Mouse (Mus musculus): ENCODE data around the gene Lnpk. TPM values are rescaled to one million over a fixed set of nuclear protein-coding genes. Genes with fewer than 3 reads are reported as not detected.

Lnpk gene
- total RNA-seq (2021), result 10 to 100 TPM; 13.2 to 14.3 TPM
- long read RNA-seq, experiment 1, transcript Lnpk-201 (13 exons, 3,195 nt), result major isoform, 5 of 8 reads
- long read RNA-seq, experiment 1, partial matches to known transcripts, result 0 of 8 reads
- long read RNA-seq, experiment 1, other reads (novel, unspliced or antisense), result 1 of 8 reads
- long read RNA-seq, experiment 2, transcript Lnpk-201 (13 exons, 3,195 nt), result major isoform, 14 of 18 reads
- long read RNA-seq, experiment 2, partial matches to known transcripts, result 1 of 18 reads
- long read RNA-seq, experiment 2, other reads (novel, unspliced or antisense), result 2 of 18 reads

DNA sequence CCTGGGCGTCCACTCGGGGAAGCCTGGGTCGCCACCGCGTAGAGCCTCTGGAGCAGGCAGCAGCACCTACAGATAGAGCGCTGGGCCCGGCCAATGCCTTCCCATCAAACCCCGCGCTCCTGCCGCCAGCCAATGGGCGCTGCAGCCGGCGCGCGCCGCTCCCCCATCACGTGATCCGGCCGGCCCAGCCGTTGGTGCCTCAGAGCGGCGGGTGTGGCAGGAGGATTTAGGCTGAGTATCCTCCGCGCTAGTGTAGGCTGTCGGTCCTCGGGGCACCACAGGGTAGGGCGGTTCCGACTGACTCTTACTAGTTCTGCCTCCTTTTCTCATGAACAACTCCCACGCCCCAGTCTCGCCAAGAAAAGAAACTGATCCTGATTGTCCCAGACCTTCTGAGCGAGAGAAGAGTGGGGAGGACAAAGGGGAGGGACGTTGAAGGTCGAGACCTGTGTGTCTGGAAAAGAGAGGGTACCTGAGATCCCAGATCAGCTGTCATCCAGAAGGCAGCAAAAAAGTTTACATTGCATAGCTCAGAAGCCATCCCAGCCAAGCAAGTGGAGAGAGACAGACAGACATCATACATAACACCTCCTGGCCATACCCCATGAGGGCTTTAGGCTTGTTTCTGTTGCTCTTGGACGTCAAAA is at the start of gene Lnpk:
TSS of gene Lnpk (minus strand) at position 593 of the 647 bp plus-strand sequence.
- peak; percentile 92 for DNase-seq (ENCODE audit: low spot score in 2 of 2)

DNA sequence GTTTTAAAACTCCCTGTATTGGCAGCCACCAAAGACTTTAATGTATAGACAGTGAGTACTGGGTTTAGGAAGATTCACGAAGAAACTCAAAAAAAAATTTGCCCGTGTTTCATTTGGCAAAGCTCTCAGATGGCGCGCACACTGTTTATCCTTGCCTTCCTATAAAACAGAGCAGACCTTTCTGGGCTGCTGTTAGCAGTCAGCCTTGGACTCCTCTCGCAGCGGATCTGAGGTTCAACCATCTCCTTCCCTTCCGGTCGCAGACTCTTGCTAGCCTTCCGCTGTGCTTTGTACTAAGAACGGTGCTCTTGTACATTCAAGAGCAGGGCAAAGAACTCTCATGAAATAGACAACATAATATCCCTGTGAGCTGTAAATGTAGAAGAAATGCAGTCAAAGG is 41.1 kb upstream of the Lnpk start:
- DNase-seq (ENCODE audit: low spot score in 2 of 2), result no peak

DNA sequence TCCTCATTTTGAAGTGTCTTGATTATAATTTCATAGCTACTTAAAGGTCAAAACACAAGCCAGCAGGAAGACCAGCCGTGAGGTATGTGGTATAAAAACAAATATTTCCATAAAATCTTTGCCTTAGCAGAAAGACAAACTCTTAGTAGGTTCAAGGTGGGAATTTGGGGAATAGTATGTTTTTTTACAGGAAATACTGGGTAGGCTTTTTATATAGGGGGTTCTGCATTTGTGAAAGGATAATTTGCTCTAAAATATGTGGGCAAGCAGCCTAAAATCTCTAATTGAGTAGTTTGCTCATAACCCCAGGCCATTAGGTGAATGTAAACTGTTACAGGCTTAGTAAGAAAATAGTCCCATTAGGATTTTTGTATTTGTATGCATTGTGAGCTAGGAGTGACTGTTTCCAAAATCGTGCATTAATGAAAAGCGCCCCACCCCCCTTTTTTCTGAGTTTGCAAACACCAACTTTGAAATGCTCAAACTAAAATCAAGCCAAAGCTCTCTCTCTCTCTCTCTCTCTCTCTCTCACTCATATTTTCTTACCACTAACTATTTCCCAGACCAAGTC is 40.5 kb upstream of the Lnpk start:
- no peak for DNase-seq (ENCODE audit: low spot score in 2 of 2)

DNA sequence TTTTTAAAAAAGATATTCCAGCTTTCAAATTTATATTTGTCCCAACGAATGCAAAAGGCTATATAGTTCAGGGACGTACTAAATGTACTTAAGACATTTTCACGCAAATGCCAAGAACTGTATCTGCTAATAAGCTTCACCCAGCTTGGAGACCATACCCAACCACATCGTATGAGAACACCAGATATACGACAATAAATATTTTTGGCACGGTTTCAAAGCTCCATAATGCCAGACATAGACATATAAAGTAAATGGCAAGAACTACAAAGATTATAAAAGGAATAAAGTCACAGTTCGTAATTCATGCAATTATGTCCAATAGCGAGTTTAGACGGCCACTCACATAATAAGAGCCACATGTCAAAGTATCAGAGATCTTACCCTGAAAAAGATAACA is 38.5 kb upstream of the Lnpk start:
- DNase-seq (ENCODE audit: low spot score in 2 of 2), result no peak

DNA sequence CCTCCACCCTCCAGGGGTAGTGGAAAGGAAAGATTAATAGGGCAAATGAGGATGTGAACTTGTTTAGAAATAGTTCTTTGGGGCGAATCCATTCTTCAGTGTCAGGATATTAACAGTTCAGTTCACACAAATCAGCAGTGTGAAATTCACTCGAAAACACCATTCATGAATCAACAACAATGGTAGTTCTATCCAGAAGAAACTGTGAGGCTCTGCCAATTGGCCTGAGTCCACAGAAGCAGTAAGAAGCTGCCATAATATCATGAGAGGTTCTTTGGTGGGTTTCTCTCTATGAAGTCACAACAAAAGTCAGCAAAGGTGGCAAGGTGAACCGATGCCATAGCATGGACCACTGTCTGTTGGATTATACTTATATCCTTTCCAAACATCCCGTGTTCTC is 32.2 kb upstream of the Lnpk start:
- DNase-seq (ENCODE audit: low spot score in 2 of 2), result no peak

DNA sequence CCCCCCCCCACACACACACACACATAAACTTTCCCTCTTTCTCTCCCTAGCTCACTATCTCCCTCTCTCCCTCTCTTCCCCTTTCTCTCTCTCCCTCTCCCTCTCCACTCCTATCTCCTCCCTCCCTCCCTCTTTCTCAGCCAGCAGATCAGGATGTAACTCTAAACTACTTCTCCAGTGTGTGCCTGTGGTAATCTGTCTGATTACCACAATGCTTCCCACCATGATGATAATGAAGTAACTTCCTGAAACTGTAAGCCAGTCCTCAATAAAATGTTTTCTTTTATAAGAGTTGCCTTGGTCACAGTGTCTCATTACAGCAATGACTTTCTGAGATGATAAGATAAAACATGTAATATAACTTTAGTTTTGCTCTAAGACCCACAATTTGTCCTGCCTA is 30.1 kb upstream of the Lnpk start:
- DNase-seq (ENCODE audit: low spot score in 2 of 2), result no peak

DNA sequence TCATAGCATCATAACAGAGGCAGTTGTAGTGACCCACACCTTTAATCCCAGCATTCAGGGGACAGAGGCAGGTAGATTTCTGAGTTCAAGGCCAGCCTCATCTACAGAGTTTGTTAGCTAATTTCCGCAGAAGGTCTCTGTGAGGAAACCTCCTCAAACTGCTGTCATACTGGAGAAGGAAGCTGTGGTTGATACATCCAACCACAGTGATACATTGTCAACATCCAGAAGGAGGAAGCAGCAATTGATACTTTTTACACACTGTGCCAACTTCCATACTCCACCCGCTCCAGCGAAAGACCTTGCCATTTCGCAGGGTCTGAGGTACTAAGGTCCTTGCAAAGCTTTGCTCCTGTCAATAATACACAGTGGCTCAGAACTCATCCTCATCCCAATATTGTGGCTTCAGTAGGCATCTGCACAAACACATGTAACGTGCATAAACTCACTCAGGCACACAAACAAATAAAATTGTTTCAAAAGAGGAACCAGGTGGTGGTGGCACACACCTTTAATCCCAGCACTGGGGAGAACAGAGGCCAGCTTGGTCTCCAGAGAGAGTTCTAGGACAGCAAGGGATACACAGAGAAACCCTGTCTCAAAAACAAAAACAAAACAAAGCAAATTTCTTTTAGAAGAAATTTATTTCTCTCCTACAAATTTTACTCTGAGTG is 27.0 kb upstream of the Lnpk start:
- DNase-seq (ENCODE audit: low spot score in 2 of 2), result no peak

DNA sequence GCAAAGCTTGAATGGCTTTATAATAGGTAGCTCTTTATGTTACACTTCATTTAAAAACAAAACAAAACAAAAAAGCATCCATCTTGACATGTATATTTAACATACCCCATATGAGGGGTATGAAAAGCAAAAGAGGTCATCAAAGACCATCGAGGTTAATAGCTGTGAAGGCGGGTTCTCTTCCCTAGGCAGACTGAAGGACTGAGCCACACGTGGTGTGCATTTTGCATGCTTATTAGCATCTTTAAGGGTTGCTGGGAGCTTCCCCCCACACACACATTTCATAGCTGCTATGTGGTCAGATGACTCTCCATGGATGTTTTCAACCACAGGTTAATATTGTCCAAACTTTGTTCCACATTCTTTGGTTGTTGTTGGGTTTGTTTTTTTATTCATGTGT is 24.8 kb upstream of the Lnpk start:
- DNase-seq (ENCODE audit: low spot score in 2 of 2), result no peak

DNA sequence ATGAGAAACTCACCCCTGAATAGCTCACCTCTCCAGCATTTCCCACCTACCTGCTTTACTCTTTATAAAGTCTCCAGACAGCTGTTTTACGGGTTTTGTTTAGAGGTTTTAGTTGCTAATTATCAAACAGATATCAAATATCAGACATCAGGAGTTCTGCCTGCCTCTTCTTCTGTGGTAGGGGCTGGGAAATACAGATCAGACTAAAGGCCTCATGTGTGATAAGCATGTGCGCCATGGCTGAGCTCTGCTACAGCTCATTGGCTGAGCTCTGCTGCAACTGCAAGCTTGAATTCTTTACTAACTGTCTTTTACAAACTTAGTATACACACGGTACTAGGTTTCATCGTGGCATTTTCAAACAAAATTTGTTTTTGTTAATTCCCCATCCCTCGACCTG is 23.2 kb upstream of the Lnpk start:
- DNase-seq (ENCODE audit: low spot score in 2 of 2), result no peak

DNA sequence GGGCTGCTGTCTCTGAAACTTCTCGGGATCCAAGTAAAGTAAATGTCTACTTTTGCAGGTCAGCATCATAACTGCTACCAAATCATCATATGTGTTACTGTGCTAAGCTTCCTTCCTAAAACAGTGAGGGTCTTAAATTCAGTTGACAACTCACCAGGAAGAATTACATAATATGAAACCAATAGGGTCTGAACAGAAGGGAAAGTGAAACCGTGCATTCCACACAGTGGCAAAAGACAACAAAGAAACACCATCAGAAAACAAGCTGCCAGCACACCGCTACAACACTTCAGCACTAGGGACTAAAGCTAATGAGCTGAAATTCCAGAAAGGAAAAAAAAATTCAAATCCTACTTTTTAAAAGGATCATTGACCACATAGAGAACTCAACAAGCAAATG is 17.9 kb upstream of the Lnpk start:
- DNase-seq (ENCODE audit: low spot score in 2 of 2), result no peak

DNA sequence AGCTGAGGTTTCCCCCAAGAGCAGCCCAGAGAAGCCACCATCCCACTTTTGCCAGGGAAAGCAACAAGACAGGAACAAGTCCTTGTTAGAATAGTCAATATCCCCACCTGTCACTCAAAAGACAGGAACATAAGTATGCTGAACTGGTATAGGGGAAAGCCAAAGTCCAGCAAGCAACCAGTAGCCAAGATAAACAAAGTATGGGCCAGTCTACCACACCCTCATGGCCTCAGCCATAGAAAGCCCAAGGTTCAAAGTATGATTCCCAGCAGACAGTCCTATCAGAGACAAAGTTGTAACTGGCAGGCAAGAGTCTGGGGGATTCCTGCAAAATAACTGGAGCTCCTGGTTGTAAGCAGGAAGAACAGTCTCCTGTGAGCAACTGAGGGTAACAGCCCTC is 16.9 kb upstream of the Lnpk start:
- no peak for DNase-seq (ENCODE audit: low spot score in 2 of 2)

DNA sequence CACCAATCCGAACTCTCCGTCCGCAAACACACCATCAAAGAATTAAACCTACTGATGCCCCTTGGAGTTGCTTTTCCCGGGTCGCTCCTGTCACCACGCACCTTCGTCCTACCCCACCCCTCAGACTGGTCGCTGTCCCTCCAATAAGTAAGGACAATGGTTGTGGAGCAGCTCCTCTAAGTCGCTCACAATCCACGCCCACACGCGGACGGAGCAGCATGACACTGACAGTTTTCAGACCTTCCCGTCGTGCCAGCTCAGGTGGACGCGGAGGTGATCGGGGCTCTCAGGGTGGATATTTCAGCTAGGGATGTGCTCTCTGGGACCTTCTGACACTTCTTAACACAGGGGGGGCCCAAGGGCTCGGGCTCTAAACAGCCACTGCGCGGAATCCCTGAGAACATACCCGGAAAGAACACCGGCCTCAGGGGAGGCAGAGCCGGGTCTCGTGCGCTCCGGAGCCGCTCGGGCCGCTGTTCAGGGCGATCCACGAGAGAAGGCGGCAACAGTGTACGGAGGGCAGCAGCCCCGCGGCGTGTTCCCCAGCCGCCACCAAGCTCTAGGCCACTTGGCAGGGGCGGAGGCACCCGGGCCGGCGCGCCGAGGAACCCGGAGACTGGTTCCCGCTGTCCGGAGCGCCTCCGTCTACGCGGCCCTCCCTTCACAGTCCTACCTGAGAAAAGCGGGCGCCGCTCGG is 941 bp downstream of the Lnpk start:
- DNase-seq (ENCODE audit: low spot score in 2 of 2), result peak in 1 of 2 experiments; percentile 29

DNA sequence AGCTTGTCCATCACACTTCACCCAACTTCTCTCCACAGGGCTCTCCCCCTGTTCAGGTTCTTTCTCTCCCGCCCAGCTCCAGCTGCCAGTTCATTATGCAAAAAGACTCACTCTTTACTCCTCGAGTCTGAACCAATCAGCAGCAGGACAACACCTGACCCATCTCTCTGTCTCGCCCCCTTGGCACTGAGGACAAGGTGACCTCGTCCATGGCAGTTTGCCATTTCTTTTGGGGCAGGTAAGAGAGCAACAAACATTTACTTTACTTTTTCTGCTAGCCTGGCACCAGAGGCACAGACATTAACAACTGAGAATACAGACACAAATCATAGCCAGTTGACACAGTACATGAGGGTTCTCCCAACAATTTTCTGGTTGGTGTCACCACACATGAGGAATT is 8.8 kb downstream of the Lnpk start:
- no peak for DNase-seq (ENCODE audit: low spot score in 2 of 2)

DNA sequence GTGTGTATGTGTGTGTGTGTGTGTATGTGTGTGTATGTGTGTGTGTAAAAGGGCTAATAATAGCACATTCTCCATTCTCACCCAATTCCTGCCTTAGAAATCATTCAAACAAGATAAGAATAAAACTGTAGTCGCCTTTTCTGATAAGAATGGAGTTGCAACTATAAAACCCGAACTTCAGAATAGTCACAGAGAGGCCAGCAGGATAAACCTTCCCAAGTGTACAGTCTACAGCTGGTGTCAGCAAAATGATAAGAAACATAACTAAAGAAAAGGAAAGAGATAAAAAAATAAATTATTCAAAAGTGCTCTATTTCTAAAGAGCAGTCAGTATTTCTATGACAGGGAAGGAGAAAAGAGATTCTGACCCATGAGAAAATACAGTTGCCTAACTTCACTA is 19.4 kb downstream of the Lnpk start:
- no peak for DNase-seq (ENCODE audit: low spot score in 2 of 2)

DNA sequence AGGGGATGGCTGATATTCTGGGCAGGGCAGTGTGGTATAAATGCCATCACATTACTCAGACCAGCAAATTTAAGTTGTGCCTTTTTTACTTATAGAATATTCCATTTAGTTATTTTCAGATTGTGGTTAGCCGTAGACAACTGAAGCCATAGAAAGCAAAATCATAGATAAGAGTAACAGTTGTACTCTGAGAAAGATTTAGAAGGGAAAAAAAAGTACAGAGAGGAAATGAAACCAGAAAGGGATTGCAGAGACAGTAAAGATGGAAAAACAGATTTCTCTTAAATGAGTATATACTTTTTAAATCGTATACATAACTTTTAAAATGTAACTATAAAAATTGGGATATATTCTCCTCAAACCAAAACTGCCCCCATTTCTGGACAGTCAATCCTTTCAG is 20.1 kb downstream of the Lnpk start:
- no peak for DNase-seq (ENCODE audit: low spot score in 2 of 2)

DNA sequence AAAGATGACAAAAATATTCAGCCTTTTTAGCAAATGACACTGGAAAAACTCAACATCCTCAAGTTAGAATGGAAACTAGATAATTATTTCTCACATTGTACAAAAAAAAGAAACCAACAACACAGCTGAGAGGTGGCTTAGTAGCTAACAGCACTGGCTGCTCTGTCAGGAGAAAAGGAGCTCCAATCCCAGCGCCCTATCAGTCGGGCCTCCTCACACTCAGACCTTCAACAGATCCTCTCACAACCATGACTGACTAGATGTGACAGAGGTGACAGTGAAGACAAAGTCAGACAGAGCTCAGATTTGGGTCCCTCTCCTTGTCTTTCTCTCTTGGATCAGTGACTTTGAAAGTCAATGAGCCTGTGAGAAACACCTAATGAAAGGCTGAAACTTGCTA is 21.8 kb downstream of the Lnpk start:
- no peak for DNase-seq (ENCODE audit: low spot score in 2 of 2)

DNA sequence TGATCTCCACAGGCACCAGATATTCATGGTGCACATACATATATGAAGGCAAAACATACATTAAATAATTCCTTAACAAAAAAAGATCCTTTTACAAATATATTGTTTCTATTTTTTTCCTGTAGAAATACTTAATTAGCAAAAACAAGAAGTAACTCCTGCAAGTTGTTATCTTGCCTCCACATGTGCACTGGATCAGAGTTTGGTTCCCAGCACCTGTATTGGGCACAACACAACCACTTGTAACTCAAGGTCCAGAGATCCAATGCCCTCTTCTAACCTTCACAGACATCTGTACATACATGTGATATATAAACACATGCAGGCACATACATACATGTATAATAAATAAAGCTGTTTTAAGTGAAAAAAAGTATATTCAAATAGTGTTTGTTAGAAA is 27.3 kb downstream of the Lnpk start:
- no peak for DNase-seq (ENCODE audit: low spot score in 2 of 2)

DNA sequence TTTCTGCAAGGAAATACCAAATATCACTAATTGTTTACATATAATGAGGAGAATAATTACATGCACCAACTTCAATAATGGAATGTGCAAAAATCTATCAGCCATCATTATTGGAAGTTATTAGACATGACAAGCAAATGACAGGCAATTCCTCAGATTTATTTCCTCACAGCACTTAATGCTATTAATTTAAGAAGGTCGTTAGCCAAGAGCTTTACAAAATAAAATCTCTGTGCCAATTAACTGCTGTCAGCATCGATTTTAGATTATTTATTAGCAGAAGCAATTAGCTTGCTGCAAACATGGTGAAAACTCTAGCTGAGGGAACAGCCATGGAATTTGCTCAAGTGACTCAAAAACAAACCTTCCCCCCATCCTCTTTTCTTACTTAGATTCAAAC is 30.9 kb downstream of the Lnpk start:
- DNase-seq (ENCODE audit: low spot score in 2 of 2), result no peak

DNA sequence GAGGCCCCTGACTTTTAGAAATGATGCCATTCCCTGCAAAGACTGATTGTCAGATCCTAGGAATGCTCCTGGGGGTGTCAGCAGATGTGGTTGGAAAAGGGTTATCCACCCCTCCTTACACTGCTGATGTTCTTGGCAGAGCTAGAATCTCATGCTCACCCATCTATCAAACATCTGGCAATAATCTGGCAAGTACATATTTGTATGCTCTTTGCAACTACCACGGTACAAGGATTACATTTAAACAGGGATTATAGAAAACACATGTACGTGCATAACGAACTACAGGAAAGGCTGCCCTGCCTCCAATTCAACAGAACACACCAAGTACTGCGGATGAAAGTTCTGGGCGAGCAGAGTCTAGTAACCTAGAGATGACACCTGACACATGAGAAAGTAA is 70.9 kb downstream of the Lnpk start:
- no peak for DNase-seq (ENCODE audit: low spot score in 2 of 2)

DNA sequence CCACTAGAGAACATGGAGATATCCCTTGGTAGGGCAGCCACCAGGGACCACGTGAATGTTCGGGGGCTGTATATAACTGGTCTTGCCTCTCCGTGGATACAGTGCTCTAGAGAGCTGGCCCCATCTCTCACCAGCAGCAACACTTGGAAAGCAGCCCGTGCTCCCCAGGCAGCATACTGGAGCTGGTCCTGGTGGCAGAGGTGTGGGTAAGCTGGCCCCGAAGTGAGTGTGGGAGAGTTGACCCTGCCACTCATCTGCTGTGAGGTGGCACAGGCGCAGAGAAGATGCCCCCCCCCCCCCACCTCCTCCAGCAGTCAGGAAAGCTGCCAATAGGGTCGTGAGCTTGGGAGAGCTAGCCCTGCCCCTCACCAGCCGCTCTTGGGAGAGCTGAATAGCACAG is 72.8 kb downstream of the Lnpk start:
- no peak for DNase-seq (ENCODE audit: low spot score in 2 of 2)

DNA sequence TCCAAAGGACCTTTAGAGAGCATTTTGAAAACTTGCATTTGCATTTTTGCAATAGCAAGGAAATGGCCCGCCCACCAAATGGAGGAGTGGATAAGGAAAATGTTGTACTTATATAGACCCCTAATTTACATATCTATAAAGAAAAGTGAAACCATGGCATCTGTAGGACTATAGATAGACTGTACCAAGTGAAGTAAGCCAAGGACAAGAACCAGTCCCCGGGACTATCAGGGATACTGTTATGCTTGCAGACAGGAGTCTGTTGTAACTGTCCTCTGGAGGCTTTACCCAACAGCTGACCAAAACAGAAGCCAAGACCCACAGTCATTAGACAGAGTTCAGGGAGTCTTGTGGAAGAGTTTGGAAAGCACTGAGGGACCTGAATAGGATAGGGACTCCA is 78.9 kb downstream of the Lnpk start:
- DNase-seq (ENCODE audit: low spot score in 2 of 2), result no peak

DNA sequence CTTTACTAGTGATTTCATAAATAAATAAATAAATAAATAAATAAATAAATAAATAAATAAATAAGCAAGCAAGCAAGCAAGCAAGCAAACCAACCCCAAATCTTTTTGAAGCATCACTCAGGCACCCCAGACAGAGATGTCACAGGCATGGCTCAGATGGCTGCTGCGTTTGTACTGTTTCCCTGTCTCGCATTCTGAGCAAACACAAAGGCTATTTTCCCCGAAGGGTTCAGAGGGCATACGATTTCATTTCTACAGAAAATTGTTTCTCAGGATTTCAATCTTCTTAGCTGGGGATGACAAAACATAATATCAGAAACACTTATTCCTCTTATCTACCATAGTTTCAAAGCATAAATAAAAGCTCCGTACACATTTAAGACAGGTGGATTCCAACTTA is 81.4 kb downstream of the Lnpk start:
- no peak for DNase-seq (ENCODE audit: low spot score in 2 of 2)

Measured in adrenal gland, adult 18-20 months (tissue).